Mouse (Mus musculus) liver, embryonic 14.5 days (tissue): Measurements from ENCODE around the gene Shroom1. TPM values are rescaled to one million over a fixed set of nuclear protein-coding genes. Genes with fewer than 3 reads are reported as not detected.
A peak's percentile ranks its signal among the peaks of the same experiment; 100 is the strongest.

Experiments
- ATAC-seq: fragments of 200-750 bp; cut with Nextera tagmentation; 2 replicates; pipeline ENCODE4 v1.8.0; 2017; ENCODE audit warnings: moderate number of reproducible peaks, mild to moderate bottlenecking, moderate library complexity; ENCODE audit not compliant: insufficient read depth
- DNase-seq, 3 experiments: peaks; one replicate each; pipeline ENCODE4 v3.0.0-alpha.2; 2012 to 2013; ENCODE audit warnings: low read depth in 3 of 3, low spot score in 3 of 3
- H3K27ac ChIP-seq: fragments of 300-500 bp; sonication (generic); 2 replicates; pipeline ENCODE4 v1.5.1; 2014; ENCODE audit warnings: moderate library complexity, mild to moderate bottlenecking, control low read depth, inconsistent platforms
- H3K27me3 ChIP-seq: fragments of 300-500 bp; sonication (generic); 2 replicates; pipeline ENCODE4 v1.6.1; 2014; ENCODE audit warnings: mild to moderate bottlenecking, low read length, moderate library complexity; ENCODE audit not compliant: control insufficient read depth, insufficient read depth
- H3K36me3 ChIP-seq: fragments of 300-500 bp; sonication (generic); replicated peaks from 2 replicates; pipeline ENCODE4 v1.6.1; 2014; ENCODE audit warnings: low read depth; ENCODE audit not compliant: control insufficient read depth, insufficient read depth
- H3K4me1 ChIP-seq, 2 experiments: fragments of 200-500 bp in 1 of 2; fragments of 300-500 bp in 1 of 2; sonication (generic) in 1 of 2; replicated peaks; 2 replicates each; pipeline ENCODE4 v1.6.1; 2012 to 2014; ENCODE audit warnings: antibody characterized with exemption in 1 of 2, inconsistent platforms in 1 of 2, low read length in 1 of 2; ENCODE audit not compliant: control insufficient read depth in 2 of 2, insufficient read depth in 2 of 2
- H3K4me2 ChIP-seq: fragments of 300-500 bp; sonication (generic); 2 replicates; pipeline ENCODE4 v1.6.1; 2014; ENCODE audit warnings: low read depth, mild to moderate bottlenecking, control low read depth, moderate library complexity
- H3K4me3 ChIP-seq, 2 experiments: fragments of 200-500 bp in 1 of 2; fragments of 300-500 bp in 1 of 2; sonication (generic) in 1 of 2; 2 replicates each; pipeline ENCODE4 v1.5.1; 2012 to 2014; ENCODE audit warnings: low read depth in 2 of 2, low read length in 2 of 2, mild to moderate bottlenecking in 2 of 2, control low read depth in 1 of 2, inconsistent platforms in 1 of 2, moderate library complexity in 1 of 2; ENCODE audit not compliant: insufficient read depth in 1 of 2
- H3K9ac ChIP-seq: fragments of 300-500 bp; sonication (generic); replicated peaks from 2 replicates; pipeline ENCODE4 v1.6.1; 2014; ENCODE audit warnings: mild to moderate bottlenecking, control low read depth, moderate library complexity
- H3K9me3 ChIP-seq: fragments of 300-500 bp; sonication (generic); 2 replicates; pipeline ENCODE4 v1.6.1; 2016; ENCODE audit warnings: low read length, mixed read lengths; ENCODE audit not compliant: control insufficient read depth
- CTCF ChIP-seq: IDR thresholded peaks from 2 replicates; pipeline ENCODE4 v1.5.1; 2016; ENCODE audit warnings: antibody characterized with exemption, low read depth, control low read depth
- EP300 ChIP-seq: IDR thresholded peaks from 2 replicates; pipeline ENCODE4 v1.6.1; 2016; ENCODE audit warnings: antibody characterized with exemption, low read depth
- WGBS: fragments of 180-500 bp; shearing (Covaris S2); extraction: QIAGEN DNeasy Blood & Tissue Kit; methylation state at CpG from one replicate; pipeline ENCODE4 v1.1.7; 2014; ENCODE audit not compliant: insufficient replicate concordance; 5-methylcytosine and 5-hydroxymethylcytosine counted together
- polyA plus RNA-seq, 2 experiments: library from polyadenylated mRNA; depleted of rRNA in 1 of 2; stranded (reverse) in 1 of 2; unstranded in 1 of 2; fragments of >200 nt; fragmentation: Nextera tagmentation in 1 of 2; extraction: Ambion mirVana in 1 of 2; gene quantifications; 2 replicates each; pipeline versions ENCODE4 v1.2.1 to v1.2.3; 2012 to 2014

Shroom1 gene
- polyA plus RNA-seq, 2 experiments, result 1.5 to 1.7 TPM

- Histone ChIP-seq H3K4me1 (peaks cover 34% of the 10 kb centered on the region in 2 experiments), H3K4me2 (peak overlapping the region; percentile 72), H3K36me3 (0 out of 2 replicates have a peak, but pooled peaks cover 4% of the 10 kb centered on the region), H3K4me3 (peak overlapping the region; percentile 66 to 92), H3K9ac (peak overlapping the region; percentile 75), H3K27ac (no peak overlapping the region), H3K9me3 (no peaks in the 10 kb centered on the region), H3K27me3 (peaks cover 56% of the 10 kb centered on the region)
- no peak for ATAC-seq
- 9% methylated on average over 79 of the region's 79 CpGs for WGBS
- no peak for DNase-seq
- TF ChIP-seq EP300 (no peak), CTCF (0 out of 2 replicates have a peak, but pooled peaks have one; percentile 6)
Observed at GRCm38 (mm10) chr11:53478383-53479170, 21.6 kb downstream of the Shroom1 start.

- 0 out of 2 replicates have a peak, but pooled peaks cover 4% of the 10 kb centered on the region for H3K36me3 ChIP-seq
- peak; percentile 0; the same call in 1 of the 2 replicates for ATAC-seq
- H3K27ac ChIP-seq, result peak overlapping the region; percentile 98
- TF ChIP-seq EP300 (no peak), CTCF (no peak)
- peaks cover 53% of the 10 kb centered on the region for H3K27me3 ChIP-seq
- H3K4me3 ChIP-seq, result peak overlapping the region; percentile 66 to 92
- no peaks in the 10 kb centered on the region for H3K9me3 ChIP-seq
- H3K4me2 ChIP-seq, result peak overlapping the region; percentile 72
- 2% methylated on average over 62 of the region's 62 CpGs for WGBS
- peak overlapping the region; percentile 75 for H3K9ac ChIP-seq
- peaks cover 40% of the 10 kb centered on the region in 2 experiments for H3K4me1 ChIP-seq
- DNase-seq, result no peak
Observed at GRCm38 (mm10) chr11:53479171-53479782, 22.3 kb downstream of the Shroom1 start.

- Histone ChIP-seq H3K27ac (peak within 1 kb of the TSS; percentile 98), H3K4me1 (peaks cover 43 to 44% of the 10 kb centered on the region in 2 experiments), H3K36me3 (0 out of 2 replicates have a peak, but pooled peaks cover 4% of the 10 kb centered on the region), H3K9me3 (no peaks in the 10 kb centered on the region), H3K9ac (peak within 1 kb of the TSS; percentile 75), H3K4me2 (peak within 1 kb of the TSS; percentile 72), H3K27me3 (peaks cover 48% of the 10 kb centered on the region), H3K4me3 (peak within 1 kb of the TSS; percentile 66 to 92)
- peak; percentile 65 for TF ChIP-seq CTCF
- no peak for TF ChIP-seq EP300
- 3% methylated on average over 40 of the region's 40 CpGs for WGBS
- ATAC-seq (peak; percentile 62), DNase-seq (peak in 2 of 3 experiments; percentile 57 to 63)
Observed at GRCm38 (mm10) chr11:53479783-53480301, 22.8 kb downstream of the Shroom1 start, which contains the start of the genes Gm9945 and Sowaha. TSS of gene Gm9945 (plus strand) at chr11:53480166. TSS of gene Sowaha (minus strand) at chr11:53480274.

GRCm38 (mm10) chr11:53481088-53481730, 24.2 kb downstream of the Shroom1 start:
- peak overlapping the region; percentile 64 for H3K9ac ChIP-seq
- TF ChIP-seq CTCF (no peak), EP300 (peak; percentile 93)
- DNase-seq (peak; percentile 74 to 83 (median 80)), ATAC-seq (peak; percentile 72)
- H3K27me3 ChIP-seq, result peaks cover 34% of the 10 kb centered on the region
- H3K4me2 ChIP-seq, result peak overlapping the region; percentile 72
- peak overlapping the region; percentile 32 to 92 for H3K4me3 ChIP-seq
- peak overlapping the region; percentile 98 for H3K27ac ChIP-seq
- H3K36me3 ChIP-seq, result 0 out of 2 replicates have a peak, but pooled peaks cover 4% of the 10 kb centered on the region
- 21% methylated on average over 4 of the region's 4 CpGs for WGBS
- peaks cover 43 to 46% of the 10 kb centered on the region in 2 experiments for H3K4me1 ChIP-seq
- no peaks in the 10 kb centered on the region for H3K9me3 ChIP-seq
